ENCODE assay signal across 11 mouse cellular contexts in genomic region chr1:133712288-133713008, GRCm38 (mm10). TPM values are rescaled to one million over a fixed set of nuclear protein-coding genes. Genes with fewer than 3 reads are reported as not detected.
DNase-seq lines count a peak whose midpoint lies in the region; ATAC-seq and TF ChIP-seq lines count a peak whose summit lies in the region.
"Had no signal": no experiment of that assay in that cellular context is flagged by ENCODE, and none has a peak within 500 bp of the region (broad histone marks: within the 10 kb centered on the region; RNA-seq: fewer than 3 reads in every experiment).

No protein-coding gene starts in this region.

- ATAC-seq in hindbrain, embryonic 11.5 days (ENCODE audit: low FRiP score), result no peak
- ATAC-seq in lung, postnatal 0 days, result peak; percentile 60
- ATAC-seq in stomach, embryonic 15.5 days (ENCODE audit: insufficient read depth, low FRiP score, low read depth), result 0 out of 2 replicates have a peak, but pooled peaks have one; percentile 44
- ATAC-seq in erythroid progenitor cell, adult 5-6 weeks (replicated peaks; ENCODE audit: low FRiP score, poor library complexity, severe bottlenecking), result no peak

- peak; percentile 37 for TF ChIP-seq CTCF in lung, postnatal 0 days (IDR thresholded peaks at IDR 0.05)

- H3K36me3 ChIP-seq in hindbrain, embryonic 10.5 days, result no peaks in the 10 kb centered on the region; the same call in 1 of the 2 replicates
- no peaks in the 10 kb centered on the region for H3K36me3 ChIP-seq in hindbrain, embryonic 11.5 days (ENCODE audit: control insufficient read depth, insufficient read depth, low read length)
- no peaks in the 10 kb centered on the region for H3K36me3 ChIP-seq in lung, postnatal 0 days (ENCODE audit: insufficient read depth, low read length)
- peaks cover 10% of the 10 kb centered on the region; the same call in 1 of the 2 replicates for H3K36me3 ChIP-seq in stomach, embryonic 15.5 days

- no peaks in the 10 kb centered on the region for H3K27me3 ChIP-seq in hindbrain, embryonic 10.5 days (ENCODE audit: insufficient read depth, poor library complexity, severe bottlenecking)
- H3K27me3 ChIP-seq in hindbrain, embryonic 11.5 days (ENCODE audit: control insufficient read depth, insufficient read depth, low read length), result no peaks in the 10 kb centered on the region
- no peaks in the 10 kb centered on the region for H3K27me3 ChIP-seq in lung, postnatal 0 days (replicated peaks; ENCODE audit: insufficient read depth, low read length)
- H3K27me3 ChIP-seq in stomach, embryonic 15.5 days (replicated peaks), result no peaks in the 10 kb centered on the region
- H3K27me3 ChIP-seq: CH12.LX had no signal

- H3K4me3 ChIP-seq in hindbrain, embryonic 10.5 days, result no peak overlapping the region
- H3K4me3 ChIP-seq in hindbrain, embryonic 11.5 days (ENCODE audit: low read depth, low read length), result no peak overlapping the region
- no peak overlapping the region for H3K4me3 ChIP-seq in lung, postnatal 0 days (ENCODE audit: low read depth, low read length)
- H3K4me3 ChIP-seq in stomach, embryonic 15.5 days (replicated peaks), result no peak overlapping the region

- DNase-seq in hindbrain, embryonic 10.5 days (ENCODE audit: low spot score), result no peak
- no peak for DNase-seq in hindbrain, embryonic 11.5 days (ENCODE audit: low spot score)
- DNase-seq in lung, postnatal 0 days (ENCODE audit: low spot score), result peak; percentile 44
- no peak for DNase-seq in lung, adult 18-20 months
- peak; percentile 46 for DNase-seq in fibroblast of lung, adult 2 months (ENCODE audit: low read depth)
- DNase-seq in gastrocnemius, adult 8-10 months (ENCODE audit: low spot score in 2 of 2), result no peak
- DNase-seq: cerebellum, adult 9-11 months; kidney, adult 8-10 months had no signal

- WGBS in hindbrain, embryonic 10.5 days, result 57% methylated on average over 12 of the region's 12 CpGs
- WGBS in hindbrain, embryonic 11.5 days, result 57% methylated on average over 12 of the region's 12 CpGs
- 72% methylated on average over 12 of the region's 12 CpGs for WGBS in lung, postnatal 0 days
- WGBS in stomach, embryonic 15.5 days, result 59% methylated on average over 12 of the region's 12 CpGs

- no peak for TF ChIP-seq EP300 in lung, postnatal 0 days (IDR thresholded peaks at IDR 0.05)

- no peak overlapping the region for H3K4me2 ChIP-seq in hindbrain, embryonic 11.5 days (replicated peaks; ENCODE audit: low read depth, low read length)
- H3K4me2 ChIP-seq in lung, postnatal 0 days (replicated peaks; ENCODE audit: low read depth, low read length), result no peak overlapping the region
- H3K4me2 ChIP-seq in stomach, embryonic 15.5 days, result no peak overlapping the region

- peaks cover 38% of the 10 kb centered on the region for H3K4me1 ChIP-seq in hindbrain, embryonic 10.5 days (replicated peaks)
- no peaks in the 10 kb centered on the region for H3K4me1 ChIP-seq in hindbrain, embryonic 11.5 days (replicated peaks; ENCODE audit: control insufficient read depth, insufficient read depth, low read length)
- H3K4me1 ChIP-seq in lung, postnatal 0 days (ENCODE audit: insufficient read depth, low read depth, low read length), result no peaks in the 10 kb centered on the region
- peaks cover 17% of the 10 kb centered on the region; the same call in 1 of the 2 replicates for H3K4me1 ChIP-seq in stomach, embryonic 15.5 days

- H3K9ac ChIP-seq in hindbrain, embryonic 11.5 days (ENCODE audit: low read depth, low read length), result no peak overlapping the region
- no peak overlapping the region for H3K9ac ChIP-seq in lung, postnatal 0 days (replicated peaks; ENCODE audit: low read depth)
- H3K9ac ChIP-seq in stomach, embryonic 15.5 days, result no peak overlapping the region

- no peaks in the 10 kb centered on the region for H3K9me3 ChIP-seq in hindbrain, embryonic 10.5 days
- H3K9me3 ChIP-seq in hindbrain, embryonic 11.5 days (ENCODE audit: control insufficient read depth, low read length), result no peaks in the 10 kb centered on the region
- no peaks in the 10 kb centered on the region for H3K9me3 ChIP-seq in lung, postnatal 0 days (ENCODE audit: low read length)
- H3K9me3 ChIP-seq in stomach, embryonic 15.5 days, result no peaks in the 10 kb centered on the region

- peak overlapping the region; percentile 37 for H3K27ac ChIP-seq in hindbrain, embryonic 10.5 days
- no peak overlapping the region for H3K27ac ChIP-seq in hindbrain, embryonic 11.5 days (ENCODE audit: low read depth, low read length)
- no peak overlapping the region for H3K27ac ChIP-seq in lung, postnatal 0 days (ENCODE audit: low read length)
- H3K27ac ChIP-seq in stomach, embryonic 15.5 days, result peak overlapping the region; percentile 24; the same call in 1 of the 2 replicates

RNA-seq across cellular contexts. Expression of gene Lax1, which starts 22.5 kb away (rescaled TPM):
- polyA plus RNA-seq in hindbrain, embryonic 10.5 days (2016; fragmentation: Nextera tagmentation; extraction: Ambion mirVana), result 0.25 TPM in 1 of 2 replicates, not detected in the other
- 0.12 and 0.22 TPM in 2 replicates for polyA plus RNA-seq in hindbrain, embryonic 11.5 days (2014; fragmentation: Nextera tagmentation; extraction: Ambion mirVana)
- 0.30 and 0.33 TPM in 2 replicates for polyA plus RNA-seq in lung, postnatal 0 days (2015; fragmentation: Nextera tagmentation; extraction: Ambion mirVana)
- 0.58 and 0.66 TPM in 2 replicates for polyA plus RNA-seq in stomach, embryonic 15.5 days (2015; fragmentation: Nextera tagmentation; extraction: Ambion mirVana)
- 2.9 TPM in 1 of 2 replicates, not detected in the other for total RNA-seq in erythroid progenitor cell, adult 5-6 weeks (2015; ENCODE audit: low replicate concordance)
- total RNA-seq in erythroid progenitor cell, adult 5-6 weeks (2017; ENCODE audit: low replicate concordance), result 1.8 and 4.0 TPM in 2 replicates
- not detected for total RNA-seq in gastrocnemius, adult 8-10 months (2022)

RNA-seq across cellular contexts. Expression of gene Gm38394, which starts 51.3 kb away (rescaled TPM):
- polyA plus RNA-seq in hindbrain, embryonic 10.5 days (2016; fragmentation: Nextera tagmentation; extraction: Ambion mirVana), result 3.9 and 4.7 TPM in 2 replicates
- 6.7 and 10.4 TPM in 2 replicates for polyA plus RNA-seq in hindbrain, embryonic 11.5 days (2014; fragmentation: Nextera tagmentation; extraction: Ambion mirVana)
- polyA plus RNA-seq in lung, postnatal 0 days (2015; fragmentation: Nextera tagmentation; extraction: Ambion mirVana), result 3.8 and 4.0 TPM in 2 replicates
- 5.4 and 5.7 TPM in 2 replicates for polyA plus RNA-seq in stomach, embryonic 15.5 days (2015; fragmentation: Nextera tagmentation; extraction: Ambion mirVana)
- total RNA-seq in erythroid progenitor cell, adult 5-6 weeks (2015; ENCODE audit: low replicate concordance), result 23.4 and 43.6 TPM in 2 replicates
- total RNA-seq in erythroid progenitor cell, adult 5-6 weeks (2017; ENCODE audit: low replicate concordance), result 9.1 and 22.3 TPM in 2 replicates
- total RNA-seq in gastrocnemius, adult 8-10 months (2022), result 10 to 100 TPM; 25.4 to 32.7 (median 26.1) TPM

RNA-seq across cellular contexts. Expression of gene Zbed6, which starts 51.8 kb away (rescaled TPM):
- polyA plus RNA-seq in hindbrain, embryonic 10.5 days (2016; fragmentation: Nextera tagmentation; extraction: Ambion mirVana), result not detected in 2 replicates
- polyA plus RNA-seq in hindbrain, embryonic 11.5 days (2014; fragmentation: Nextera tagmentation; extraction: Ambion mirVana), result not detected in 2 replicates
- polyA plus RNA-seq in lung, postnatal 0 days (2015; fragmentation: Nextera tagmentation; extraction: Ambion mirVana), result not detected in 2 replicates
- not detected in 2 replicates for polyA plus RNA-seq in stomach, embryonic 15.5 days (2015; fragmentation: Nextera tagmentation; extraction: Ambion mirVana)
- 5.4 TPM in 1 of 2 replicates, not detected in the other for total RNA-seq in erythroid progenitor cell, adult 5-6 weeks (2015; ENCODE audit: low replicate concordance)
- 25.3 and 36.0 TPM in 2 replicates for total RNA-seq in erythroid progenitor cell, adult 5-6 weeks (2017; ENCODE audit: low replicate concordance)
- total RNA-seq in gastrocnemius, adult 8-10 months (2022), result 1 to 10 TPM; 5.3 to 9.9 (median 8.6) TPM

Comparison
In these comparisons a context has a peak if more than half of its experiments do, and no peak if none do; other contexts are left out.
1. DNase-seq: peak in lung, postnatal 0 days (single experiment) and fibroblast of lung, adult 2 months (single experiment); none in hindbrain, embryonic 10.5 days (single experiment), hindbrain, embryonic 11.5 days (single experiment), lung, adult 18-20 months (0 of 2) and gastrocnemius, adult 8-10 months (0 of 2).
2. H3K27ac ChIP-seq: peak in hindbrain, embryonic 10.5 days (single experiment) and stomach, embryonic 15.5 days (single experiment); none in hindbrain, embryonic 11.5 days (single experiment) and lung, postnatal 0 days (single experiment).
3. ATAC-seq: peak in lung, postnatal 0 days (single experiment) and stomach, embryonic 15.5 days (single experiment); none in hindbrain, embryonic 11.5 days (single experiment) and erythroid progenitor cell, adult 5-6 weeks (single experiment).